Mouse (Mus musculus) 3134 (cell line): ENCODE results near the gene Lyrm9.

Source experiments
- DNase-seq: peaks from one replicate; pipeline ENCODE4 v3.0.0-alpha.2; 2011; ENCODE audit warnings: low spot score; ENCODE audit not compliant: insufficient read length; ENCODE audit errors: extremely low read depth

Gene Lyrm9

DNA sequence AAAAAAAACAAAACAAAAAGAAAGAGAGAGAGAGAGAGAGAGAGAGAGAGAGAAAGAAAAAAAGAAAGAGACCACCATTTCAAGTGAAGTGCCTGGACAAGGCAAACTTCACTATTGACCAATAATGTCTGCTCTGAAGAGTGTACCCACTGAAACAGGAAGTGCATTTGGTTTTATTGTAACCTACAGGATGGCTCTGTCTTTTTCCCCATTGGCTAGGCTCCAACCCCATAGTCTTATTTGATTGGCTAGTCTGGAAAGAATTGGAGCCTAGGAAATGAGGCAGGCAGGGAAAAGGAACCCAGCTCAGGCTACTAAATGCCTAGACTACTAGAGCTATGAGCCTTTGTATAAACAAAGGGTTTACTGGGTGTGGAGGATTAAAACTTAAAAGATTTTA, 17.0 kb upstream of the Lyrm9 start:
- DNase-seq: no peak

DNA sequence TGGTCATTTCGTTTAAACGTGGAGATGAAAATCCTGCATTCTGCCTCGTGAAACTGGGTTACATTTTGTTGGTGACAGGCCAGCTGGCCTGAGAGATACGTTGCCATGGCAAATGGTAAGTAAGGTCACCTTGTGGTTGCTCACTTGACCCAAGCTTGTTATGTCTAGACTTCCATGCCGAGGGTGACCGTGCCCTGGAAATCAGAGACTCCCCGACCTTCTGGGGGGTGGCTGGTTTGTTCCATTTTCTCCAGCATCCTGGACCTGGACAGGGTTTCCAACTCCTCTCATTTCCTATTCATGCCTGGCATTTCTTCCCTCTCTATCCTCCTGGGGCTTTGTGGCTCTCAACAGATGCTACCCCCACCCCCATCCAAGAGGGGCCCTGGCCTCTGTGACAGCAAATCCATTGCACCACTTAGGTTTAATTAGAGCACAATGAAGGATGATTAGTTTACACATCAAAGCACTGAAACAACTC, 11.9 kb upstream of the Lyrm9 start:
- DNase-seq: no peak

DNA sequence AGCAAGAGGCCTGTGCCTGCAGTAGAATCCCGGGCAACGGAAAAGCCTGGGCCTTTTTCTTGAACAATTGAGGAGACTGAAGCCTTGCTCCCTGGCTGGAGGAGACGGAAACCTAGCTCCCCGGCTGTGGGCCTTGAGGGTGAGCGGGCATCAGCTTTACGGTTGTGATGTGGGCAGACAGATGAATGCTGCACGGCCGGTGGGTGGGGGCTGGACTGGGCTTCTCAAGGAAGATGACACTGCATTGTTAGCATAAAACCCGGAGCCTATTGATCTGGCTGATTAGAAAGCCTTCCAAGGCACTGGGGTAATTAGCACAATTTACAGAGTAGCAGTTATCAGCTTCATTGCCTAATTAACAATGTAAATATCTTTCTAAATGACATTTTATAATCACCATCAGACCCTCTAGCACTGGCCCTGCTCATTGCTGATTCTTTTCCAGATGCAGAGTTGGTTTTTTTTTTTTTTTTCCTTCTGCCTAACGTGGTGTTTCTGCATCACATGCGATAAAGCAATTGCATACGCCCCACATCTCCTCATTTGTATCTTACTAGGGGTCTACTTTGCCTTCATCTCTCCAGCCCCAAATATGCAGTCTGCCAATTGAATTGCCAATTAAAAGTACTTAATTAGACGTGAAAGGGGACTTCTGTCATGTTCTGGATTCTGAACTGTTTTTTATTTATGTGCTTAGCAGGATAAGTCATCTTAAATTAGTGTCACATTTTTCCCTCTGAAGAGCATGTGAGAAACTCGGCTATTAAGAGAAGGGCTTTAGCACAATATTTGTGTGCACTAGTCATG, 10.2 kb upstream of the Lyrm9 start:
- DNase-seq: no peak

DNA sequence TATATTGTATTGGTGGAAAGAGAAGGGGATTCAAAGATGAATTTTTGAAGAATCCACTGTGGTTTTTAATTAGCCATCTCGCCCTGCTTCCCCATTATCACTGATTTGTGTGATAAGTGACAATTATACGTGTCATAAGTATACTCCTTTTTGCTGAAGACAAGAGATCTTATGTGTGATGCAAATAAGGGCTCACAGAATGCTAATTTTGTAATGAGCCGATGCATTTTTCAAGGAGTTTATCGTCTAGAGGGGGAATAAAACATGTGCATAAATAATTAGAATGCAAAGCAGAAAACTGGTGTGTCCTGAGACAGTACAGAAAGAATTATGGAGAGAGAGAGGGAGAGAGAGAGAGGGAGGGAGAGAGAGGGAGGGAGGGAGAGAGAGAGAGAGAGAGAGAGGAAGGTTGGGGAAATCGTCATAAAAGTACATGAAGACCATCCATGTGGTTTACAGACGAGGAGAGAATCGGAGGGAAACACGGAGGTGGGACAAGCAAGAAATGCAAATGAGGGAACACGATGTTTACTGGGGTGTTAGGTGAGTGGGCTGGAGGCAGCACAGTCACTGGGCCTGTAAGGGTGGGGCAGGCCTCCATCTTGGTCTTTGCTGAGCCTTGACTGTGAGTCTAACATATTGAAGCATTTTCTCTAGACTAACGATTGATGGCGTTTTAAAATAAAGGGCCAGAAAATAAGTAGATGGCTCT, 8.9 kb upstream of the Lyrm9 start:
- no peak for DNase-seq

DNA sequence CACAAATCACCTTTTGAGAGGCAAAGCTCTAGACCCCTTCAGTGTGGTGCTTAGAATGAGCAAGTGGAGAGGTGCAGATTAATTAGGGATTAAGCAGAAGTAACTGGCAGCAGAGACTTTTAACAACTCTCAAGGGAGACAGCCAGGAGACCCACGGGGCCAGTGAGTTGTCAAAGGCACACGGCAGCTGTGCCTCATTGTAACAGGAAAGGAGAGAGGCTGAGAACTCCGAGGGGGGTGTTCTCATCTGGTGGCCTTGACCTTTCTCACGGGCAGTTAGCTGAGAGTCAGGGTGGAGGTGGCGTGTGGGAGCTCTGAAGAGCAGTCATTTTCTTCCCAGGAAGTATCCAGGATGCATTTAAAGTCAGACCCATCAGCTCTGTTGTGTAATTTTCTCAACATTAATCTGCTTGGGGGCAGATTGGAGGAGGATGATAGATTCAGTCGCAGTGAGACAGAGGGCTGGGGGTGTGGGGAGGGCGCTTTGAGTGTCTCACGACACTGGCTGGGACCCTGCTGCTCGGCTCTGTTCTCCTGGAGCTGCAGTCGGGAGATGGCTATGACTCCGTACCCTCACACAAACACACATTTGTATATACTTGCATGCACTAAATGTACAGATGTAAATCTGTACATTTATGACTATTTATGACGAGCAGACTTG, 5.9 kb upstream of the Lyrm9 start:
- DNase-seq: no peak

DNA sequence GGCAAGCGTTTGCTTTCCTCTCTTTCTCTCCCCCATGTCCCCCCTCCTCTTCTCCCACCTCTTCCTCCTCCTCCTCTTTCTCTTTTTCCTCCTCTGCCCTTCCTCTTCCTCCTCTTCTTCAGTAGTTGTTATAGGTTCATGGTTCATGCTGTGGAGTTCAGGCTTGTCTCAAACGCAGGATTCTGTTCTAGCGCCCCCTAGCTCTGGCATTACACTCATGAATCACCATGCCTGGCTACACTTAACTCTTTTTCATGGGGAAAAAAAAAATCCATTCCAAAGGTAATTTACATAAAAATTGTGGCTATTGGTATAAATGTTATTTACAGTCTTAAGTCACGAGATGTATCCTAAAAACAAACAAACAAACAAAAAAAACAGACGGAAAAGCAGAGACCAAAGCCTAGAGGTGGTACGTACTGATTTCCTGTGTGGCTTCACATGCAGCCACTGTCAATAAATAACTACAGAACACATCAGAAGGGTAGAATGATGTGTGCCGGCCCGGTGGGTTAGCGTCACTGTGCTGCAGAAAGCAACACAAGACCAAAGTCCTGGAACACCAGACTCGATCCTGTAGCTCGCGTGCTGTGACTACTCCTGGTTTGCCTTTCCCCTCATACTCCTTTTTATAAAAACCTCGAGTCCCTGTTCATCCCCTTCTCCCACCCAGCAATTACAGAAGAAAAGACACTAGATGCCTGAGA, 3.4 kb upstream of the Lyrm9 start:
- no peak for DNase-seq

DNA sequence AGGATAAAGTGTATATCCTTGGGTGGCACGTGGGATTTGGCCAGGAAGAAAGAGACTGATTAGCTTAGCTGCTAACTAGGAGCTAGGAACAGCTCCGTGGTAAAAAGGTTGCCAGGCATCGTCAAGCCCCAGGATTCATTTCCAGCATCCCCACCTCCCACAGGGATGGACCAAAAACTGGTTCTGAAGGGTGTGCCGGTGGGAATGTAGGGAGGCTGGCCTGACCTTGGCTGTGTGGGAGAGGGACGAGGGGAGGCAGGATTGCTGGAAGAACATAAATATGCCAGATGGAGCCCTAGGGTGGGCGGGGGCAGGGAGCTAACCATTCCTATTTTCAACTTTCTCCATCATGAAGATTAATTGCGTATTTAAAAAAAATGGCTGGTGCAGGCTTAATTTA, 1.2 kb downstream of the Lyrm9 start:
- no peak for DNase-seq

DNA sequence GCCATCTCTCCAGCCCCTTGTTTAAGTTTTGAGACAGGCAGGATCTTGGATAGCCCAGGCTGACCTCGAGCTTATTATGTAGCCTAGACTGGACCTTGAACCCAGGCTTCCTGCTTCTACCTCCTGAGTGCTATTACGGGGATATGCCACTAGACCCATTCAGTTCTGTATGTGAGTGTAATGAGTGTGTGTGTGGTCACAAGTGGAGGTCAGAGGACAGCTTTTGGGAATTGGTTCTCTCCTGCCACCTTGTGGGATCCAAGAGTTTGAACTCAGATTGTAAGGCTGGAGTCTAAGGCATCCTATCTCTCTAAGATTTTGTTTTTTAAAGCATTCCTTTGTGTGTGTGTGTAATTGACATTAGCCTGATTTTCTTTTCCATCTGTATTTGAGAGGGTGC, 2.0 kb downstream of the Lyrm9 start:
- peak; percentile 43 for DNase-seq

DNA sequence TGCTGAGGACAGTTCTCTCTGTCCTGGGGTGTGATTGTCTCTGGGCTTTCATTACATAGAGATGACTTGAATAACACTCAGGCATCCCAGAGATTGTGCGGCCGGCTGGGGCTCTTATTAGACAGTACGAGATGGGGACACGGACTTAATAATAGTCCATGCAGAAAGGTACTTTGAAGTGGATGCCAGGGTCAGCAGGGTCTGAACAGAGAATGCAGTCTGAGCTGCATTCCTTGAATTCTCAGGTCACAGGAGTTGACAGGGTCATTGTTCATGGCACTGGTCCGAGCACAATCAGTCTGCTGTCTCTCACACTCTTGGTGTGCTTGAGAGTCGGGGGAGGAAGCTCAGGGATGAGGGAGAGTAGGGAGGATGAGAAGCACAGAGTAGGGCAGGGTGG, 3.0 kb downstream of the Lyrm9 start:
- no peak for DNase-seq

DNA sequence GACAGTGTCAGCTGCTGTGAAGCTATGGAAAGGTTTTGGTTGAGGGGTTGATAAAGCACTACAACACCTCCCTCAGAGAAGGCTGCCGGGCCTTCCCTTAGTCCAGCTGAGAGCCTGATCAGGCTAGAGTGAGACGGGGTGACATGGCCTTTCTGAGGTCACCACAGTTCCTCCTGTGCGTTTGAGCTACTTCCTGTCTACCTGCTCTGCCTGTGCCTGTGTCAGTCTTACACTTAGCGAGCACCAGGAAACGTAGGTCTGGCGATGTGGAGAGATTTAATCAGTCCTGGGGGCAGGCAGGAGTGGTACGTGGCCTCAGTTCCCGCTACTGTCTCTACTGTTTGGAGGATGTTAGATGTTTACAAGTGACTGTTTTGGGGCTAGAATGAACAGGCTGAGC, 3.8 kb downstream of the Lyrm9 start:
- DNase-seq: no peak

DNA sequence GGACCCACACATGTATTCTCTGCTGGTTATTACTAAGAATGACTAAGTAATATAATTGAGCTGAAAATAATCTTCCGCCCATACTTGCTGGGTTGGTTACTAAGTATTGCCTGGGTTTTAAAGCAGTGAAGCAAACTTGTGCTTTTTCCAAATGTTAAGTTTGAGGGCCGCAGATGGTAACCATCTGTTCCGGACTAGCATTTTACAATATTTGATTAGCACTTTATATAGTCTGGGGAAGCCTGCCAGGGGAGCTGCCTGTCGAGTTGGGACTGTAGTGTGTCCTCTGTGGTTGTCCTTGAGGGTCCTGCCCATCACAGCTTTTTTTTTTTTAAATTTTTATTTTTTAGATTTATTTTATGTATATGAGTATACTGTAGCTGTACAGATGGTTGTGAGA, 5.3 kb downstream of the Lyrm9 start:
- DNase-seq: no peak

DNA sequence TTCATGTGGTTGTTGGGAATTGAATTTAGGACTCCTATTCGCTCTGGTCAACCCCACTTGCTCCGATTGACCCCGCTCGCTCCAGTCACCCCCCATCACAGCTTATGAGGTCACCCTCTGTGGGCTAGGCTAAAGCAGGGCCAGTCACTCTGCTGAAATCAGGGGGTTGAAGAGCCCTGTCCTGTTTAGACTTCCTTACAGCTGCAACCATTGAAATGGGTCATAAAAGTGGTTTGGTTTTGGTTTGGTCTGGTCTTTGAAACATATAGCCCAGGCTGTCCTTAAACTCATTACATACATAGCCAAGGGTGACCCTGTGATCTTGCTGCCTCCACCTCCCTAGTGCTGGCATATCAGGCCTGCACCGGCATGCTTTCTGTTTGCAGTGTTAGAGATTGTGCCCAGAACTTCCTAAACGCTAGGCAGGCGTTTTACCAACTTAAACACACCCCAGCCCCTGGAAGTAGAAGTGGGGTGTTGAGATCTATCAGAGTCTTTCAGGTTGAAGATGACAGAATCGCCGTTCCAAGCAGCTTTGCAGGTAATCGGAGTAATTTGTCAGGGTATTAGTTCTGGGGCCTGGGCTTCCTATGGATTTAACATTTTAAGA, 5.8 kb downstream of the Lyrm9 start:
- no peak for DNase-seq

DNA sequence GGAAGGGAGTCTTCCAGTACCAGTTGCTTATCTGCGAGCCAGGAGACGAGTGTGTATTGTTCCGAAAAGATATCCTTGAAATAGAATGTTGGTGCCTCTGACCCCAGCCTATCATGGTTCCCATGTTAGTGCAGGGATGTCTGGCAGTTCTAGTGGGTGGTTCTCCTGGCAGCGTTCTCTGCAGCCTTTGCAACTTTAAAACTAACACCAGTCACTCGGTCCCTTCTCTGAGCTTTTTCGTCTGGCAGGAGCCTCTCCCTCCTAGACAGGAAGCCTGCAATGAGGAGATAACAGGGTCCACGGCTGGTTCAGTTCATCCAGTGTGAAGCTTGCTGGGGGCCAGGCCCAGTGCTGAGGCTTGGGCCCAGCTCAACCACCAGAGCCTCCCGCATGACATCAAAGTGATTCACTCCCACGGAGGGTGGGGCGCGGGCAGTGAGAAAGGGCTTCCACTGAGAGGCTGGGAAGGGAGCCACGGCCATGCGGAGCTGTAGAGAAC, 6.5 kb downstream of the Lyrm9 start:
- peak; percentile 47 for DNase-seq

DNA sequence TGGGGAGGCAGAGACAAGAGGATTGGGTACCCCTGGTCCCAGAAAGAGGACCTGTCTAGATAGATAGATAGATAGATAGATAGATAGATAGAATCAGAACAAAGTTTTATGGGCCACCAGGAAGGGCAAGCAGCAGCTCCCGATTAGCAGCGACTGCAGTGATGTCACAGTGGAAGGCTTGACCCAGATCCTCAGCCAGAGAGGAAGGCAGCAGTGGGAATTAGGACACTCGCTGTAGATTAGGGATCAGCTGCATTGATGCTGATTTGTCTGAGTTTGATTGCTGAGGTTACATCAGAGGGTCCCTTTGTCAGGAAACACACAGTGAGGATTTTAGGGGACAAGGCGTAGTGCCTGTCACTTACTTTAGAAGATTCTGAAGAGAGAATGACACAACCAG, 10.1 kb downstream of the Lyrm9 start:
- no peak for DNase-seq

DNA sequence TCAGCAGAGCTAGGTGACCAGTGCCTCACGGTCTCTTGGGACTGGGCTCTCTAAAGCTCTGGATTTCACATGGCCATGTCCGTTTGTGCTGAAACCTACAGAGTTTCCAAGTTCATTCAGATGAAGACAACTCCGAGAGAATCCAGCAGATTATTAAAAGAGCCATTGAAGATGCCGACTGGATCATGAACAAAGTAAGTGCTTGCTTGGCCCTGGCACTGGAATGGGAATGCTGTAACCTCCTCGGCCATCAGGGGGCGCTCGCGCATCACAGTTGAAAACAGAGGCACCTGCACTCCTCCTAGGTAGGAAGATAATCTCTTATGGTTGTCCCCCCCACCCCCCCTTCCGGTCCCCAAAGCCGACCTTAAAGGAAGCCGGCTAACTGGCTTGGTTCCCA, 11.6 kb downstream of the Lyrm9 start:
- peak; percentile 43 for DNase-seq

DNA sequence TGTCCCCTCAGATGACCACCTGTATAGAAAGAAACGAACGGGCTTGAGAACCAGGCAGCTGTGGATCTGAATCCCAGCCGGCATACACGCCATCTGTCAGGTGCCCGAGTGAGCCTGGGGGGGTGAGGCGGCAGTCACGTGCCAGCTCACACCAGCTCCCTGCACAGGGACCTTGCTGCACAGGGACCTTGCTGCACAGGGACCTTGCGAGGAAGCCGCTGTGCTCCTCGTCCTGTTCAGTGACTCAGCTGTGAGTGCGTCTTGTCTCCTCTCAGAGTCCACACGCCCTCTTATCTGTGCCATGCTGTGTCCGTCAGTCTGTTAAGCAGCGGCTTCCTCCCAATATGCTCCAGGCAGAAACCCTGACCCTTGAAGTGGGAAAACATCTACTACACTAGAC, 13.1 kb downstream of the Lyrm9 start:
- no peak for DNase-seq

DNA sequence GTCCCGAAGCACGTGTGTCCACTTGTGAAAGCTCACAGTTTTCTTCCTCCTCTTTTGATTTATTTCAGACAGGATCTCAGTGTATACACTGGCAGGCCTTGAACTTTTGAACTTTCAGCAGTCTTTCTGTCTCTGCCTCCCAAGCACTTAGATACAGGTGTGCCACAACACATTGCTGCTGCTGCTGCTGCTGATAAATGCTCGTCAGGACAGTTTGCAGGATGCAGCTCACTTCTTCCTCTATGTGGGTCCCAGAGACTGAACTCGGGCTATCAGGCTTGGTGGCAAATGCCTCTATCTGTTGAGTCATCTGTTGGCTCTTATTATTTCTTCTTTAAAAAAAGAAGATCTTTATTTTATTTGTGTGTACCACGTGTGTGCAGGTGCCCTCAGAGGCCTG, 13.8 kb downstream of the Lyrm9 start:
- no peak for DNase-seq

DNA sequence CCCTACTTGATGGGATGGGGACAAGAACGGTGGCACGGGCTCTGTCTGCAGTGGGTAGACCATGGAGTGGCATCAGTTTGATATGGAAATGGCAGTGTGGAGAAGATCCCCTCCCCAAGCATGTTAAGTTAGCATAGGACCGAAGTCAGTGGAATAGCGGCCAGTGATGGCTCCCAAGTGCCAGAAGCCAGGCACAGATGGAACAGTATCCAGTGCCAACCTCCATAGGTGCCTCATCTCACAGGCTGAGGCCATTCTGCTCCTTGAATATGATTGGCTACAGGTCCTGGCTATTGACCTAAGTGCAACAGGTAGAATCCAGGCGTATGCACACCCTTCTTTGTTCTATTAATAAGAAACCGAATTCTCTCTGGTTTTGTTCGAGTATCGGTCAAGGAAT, 15.6 kb downstream of the Lyrm9 start:
- DNase-seq: no peak

DNA sequence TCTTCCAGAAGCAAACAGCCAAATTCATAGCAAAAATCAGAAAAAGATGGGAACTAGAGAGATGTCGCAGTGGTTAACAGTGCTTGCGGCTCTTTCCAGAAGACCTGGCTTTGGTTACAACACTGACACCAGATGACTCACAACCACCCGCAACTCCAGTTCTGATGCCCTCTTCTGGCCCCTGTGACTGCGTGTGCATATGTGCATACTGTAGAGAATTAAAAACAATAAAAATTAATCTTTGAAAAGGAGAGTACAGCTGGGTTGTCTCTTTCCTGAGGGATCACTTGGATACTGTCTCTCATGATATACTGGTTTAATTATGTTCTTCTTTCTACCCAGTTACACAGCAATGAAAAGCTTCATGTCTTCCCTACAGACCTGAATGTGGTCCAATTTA, 20.2 kb downstream of the Lyrm9 start:
- no peak for DNase-seq
